Mouse (Mus musculus): ENCODE results near the gene Pkp3. TPM values are rescaled to one million over a fixed set of nuclear protein-coding genes. Genes with fewer than 3 reads are reported as not detected.

Gene Pkp3
- polyA plus RNA-seq, 1 experiment = not detected

GRCm38 (mm10) chr7:141041661-141042060, 36.4 kb upstream of the Pkp3 start:
- Histone ChIP-seq H3K27ac (ENCODE audit: insufficient read depth, low read depth, low read length) (no peak overlapping the region), H3K4me3 (ENCODE audit: insufficient read depth, low read depth, low read length) (no peak overlapping the region), H3K4me1 (ENCODE audit: control insufficient read depth, insufficient read depth, low read length) (no peaks in the 10 kb centered on the region; the same call in 1 of the 2 replicates)
- no peak for TF ChIP-seq CTCF (IDR thresholded peaks at IDR 0.05; ENCODE audit: insufficient read depth, low read depth, low read length)
- no peak for TF ChIP-seq POLR2A (IDR thresholded peaks at IDR 0.05; ENCODE audit: insufficient read depth, low read depth, low read length)
- WGBS = 20% methylated on average over 5 of the region's 5 CpGs

GRCm38 (mm10) chr7:141042539-141042938, 35.5 kb upstream of the Pkp3 start:
- Histone ChIP-seq H3K27ac (ENCODE audit: insufficient read depth, low read depth, low read length) (no peak overlapping the region), H3K4me3 (ENCODE audit: insufficient read depth, low read depth, low read length) (no peak overlapping the region), H3K4me1 (ENCODE audit: control insufficient read depth, insufficient read depth, low read length) (peaks cover 5% of the 10 kb centered on the region)
- TF ChIP-seq CTCF (IDR thresholded peaks at IDR 0.05; ENCODE audit: insufficient read depth, low read depth, low read length) (no peak), POLR2A (IDR thresholded peaks at IDR 0.05; ENCODE audit: insufficient read depth, low read depth, low read length) (no peak)
- WGBS = 86% methylated on average over 4 of the region's 4 CpGs

- Histone ChIP-seq H3K27ac (ENCODE audit: insufficient read depth, low read depth, low read length) (no peak overlapping the region), H3K4me3 (ENCODE audit: insufficient read depth, low read depth, low read length) (no peak overlapping the region), H3K4me1 (ENCODE audit: control insufficient read depth, insufficient read depth, low read length) (peaks cover 8% of the 10 kb centered on the region)
- TF ChIP-seq POLR2A (IDR thresholded peaks at IDR 0.05; ENCODE audit: insufficient read depth, low read depth, low read length) (no peak), CTCF (IDR thresholded peaks at IDR 0.05; ENCODE audit: insufficient read depth, low read depth, low read length) (no peak)
- whole genome bisulfite sequencing = 72% methylated on average over 6 of the region's 6 CpGs
Observed at GRCm38 (mm10) chr7:141046931-141047580, 31.0 kb upstream of the Pkp3 start.

- H3K4me1 ChIP-seq (ENCODE audit: control insufficient read depth, insufficient read depth, low read length) = peaks cover 8% of the 10 kb centered on the region
- 11% methylated on average over 17 of the region's 19 CpGs for WGBS
- TF ChIP-seq POLR2A (IDR thresholded peaks at IDR 0.05; ENCODE audit: insufficient read depth, low read depth, low read length) = no peak
- no peak for TF ChIP-seq CTCF (IDR thresholded peaks at IDR 0.05; ENCODE audit: insufficient read depth, low read depth, low read length)
- H3K27ac ChIP-seq (ENCODE audit: insufficient read depth, low read depth, low read length) = no peak overlapping the region; the same call in 1 of the 2 replicates
- peak overlapping the region; percentile 36 for H3K4me3 ChIP-seq (ENCODE audit: insufficient read depth, low read depth, low read length)
Observed at GRCm38 (mm10) chr7:141047581-141048225, 30.3 kb upstream of the Pkp3 start.

GRCm38 (mm10) chr7:141048226-141049218, 29.5 kb upstream of the Pkp3 start:
- Histone ChIP-seq H3K27ac (ENCODE audit: insufficient read depth, low read depth, low read length) (no peak overlapping the region), H3K4me3 (ENCODE audit: insufficient read depth, low read depth, low read length) (peak overlapping the region; percentile 36), H3K4me1 (ENCODE audit: control insufficient read depth, insufficient read depth, low read length) (peaks cover 8% of the 10 kb centered on the region)
- TF ChIP-seq CTCF (IDR thresholded peaks at IDR 0.05; ENCODE audit: insufficient read depth, low read depth, low read length) (peak; percentile 96), POLR2A (IDR thresholded peaks at IDR 0.05; ENCODE audit: insufficient read depth, low read depth, low read length) (no peak)
- WGBS = 7% methylated on average over 21 of the region's 21 CpGs

- peaks cover 8% of the 10 kb centered on the region for H3K4me1 ChIP-seq (ENCODE audit: control insufficient read depth, insufficient read depth, low read length)
- H3K27ac ChIP-seq (ENCODE audit: insufficient read depth, low read depth, low read length) = no peak overlapping the region
- 87% methylated on average over 2 of the region's 2 CpGs for WGBS
- TF ChIP-seq POLR2A (IDR thresholded peaks at IDR 0.05; ENCODE audit: insufficient read depth, low read depth, low read length) (no peak), CTCF (IDR thresholded peaks at IDR 0.05; ENCODE audit: insufficient read depth, low read depth, low read length) (no peak)
- H3K4me3 ChIP-seq (ENCODE audit: insufficient read depth, low read depth, low read length) = no peak overlapping the region
Observed at GRCm38 (mm10) chr7:141049326-141049725, 28.7 kb upstream of the Pkp3 start.

- H3K4me3 ChIP-seq (ENCODE audit: insufficient read depth, low read depth, low read length) = no peak overlapping the region
- 77% methylated on average over 17 of the region's 17 CpGs for WGBS
- TF ChIP-seq CTCF (IDR thresholded peaks at IDR 0.05; ENCODE audit: insufficient read depth, low read depth, low read length) (no peak), POLR2A (IDR thresholded peaks at IDR 0.05; ENCODE audit: insufficient read depth, low read depth, low read length) (no peak)
- no peak overlapping the region for H3K27ac ChIP-seq (ENCODE audit: insufficient read depth, low read depth, low read length)
- peaks cover 8% of the 10 kb centered on the region for H3K4me1 ChIP-seq (ENCODE audit: control insufficient read depth, insufficient read depth, low read length)
Observed at GRCm38 (mm10) chr7:141051060-141051685, 26.8 kb upstream of the Pkp3 start.

- 93% methylated on average over 4 of the region's 4 CpGs for WGBS
- TF ChIP-seq POLR2A (IDR thresholded peaks at IDR 0.05; ENCODE audit: insufficient read depth, low read depth, low read length) (no peak), CTCF (IDR thresholded peaks at IDR 0.05; ENCODE audit: insufficient read depth, low read depth, low read length) (no peak)
- Histone ChIP-seq H3K4me3 (ENCODE audit: insufficient read depth, low read depth, low read length) (no peak overlapping the region), H3K4me1 (ENCODE audit: control insufficient read depth, insufficient read depth, low read length) (peaks cover 8% of the 10 kb centered on the region), H3K27ac (ENCODE audit: insufficient read depth, low read depth, low read length) (no peak overlapping the region)
Observed at GRCm38 (mm10) chr7:141052016-141052415, 26.0 kb upstream of the Pkp3 start.
